Mouse (Mus musculus) lung, postnatal 10 days (tissue): Measurements from ENCODE around the gene Iqce.

ENCODE experiments used
- DNase-seq: peaks from one replicate; pipeline ENCODE4 v3.0.0; 2021

Iqce gene

GRCm38 (mm10) chr5:140702103-140702513 lies at the start of gene Iqce:
Iqce (minus strand) TSS chr5:140702378.
- DNase-seq: peak; percentile 97

- DNase-seq: peak; percentile 62
Observed at GRCm38 (mm10) chr5:140750925-140751324, 48.7 kb upstream of the Iqce start.

- DNase-seq: peak; percentile 87
Observed at GRCm38 (mm10) chr5:140749062-140749875, 47.1 kb upstream of the Iqce start.

GRCm38 (mm10) chr5:140748425-140748824 lies 46.2 kb upstream of the Iqce start:
- DNase-seq: no peak

- DNase-seq: no peak
Observed at GRCm38 (mm10) chr5:140743706-140744131, 41.5 kb upstream of the Iqce start.

- no peak for DNase-seq
Observed at GRCm38 (mm10) chr5:140741877-140742276, 39.7 kb upstream of the Iqce start.

- no peak for DNase-seq
Observed at GRCm38 (mm10) chr5:140741040-140741439, 38.9 kb upstream of the Iqce start.

GRCm38 (mm10) chr5:140739813-140740212 lies 37.6 kb upstream of the Iqce start:
- DNase-seq: no peak

- no peak for DNase-seq
Observed at GRCm38 (mm10) chr5:140736166-140736565, 34.0 kb upstream of the Iqce start.

- DNase-seq: peak; percentile 71
Observed at GRCm38 (mm10) chr5:140735297-140735696, 33.1 kb upstream of the Iqce start.

GRCm38 (mm10) chr5:140733336-140733735 lies 31.2 kb upstream of the Iqce start:
- DNase-seq: no peak

GRCm38 (mm10) chr5:140732195-140732594 lies 30.0 kb upstream of the Iqce start:
- DNase-seq: no peak

- no peak for DNase-seq
Observed at GRCm38 (mm10) chr5:140731040-140731797, 29.0 kb upstream of the Iqce start.

GRCm38 (mm10) chr5:140726946-140727740 lies 25.0 kb upstream of the Iqce start:
- DNase-seq: no peak

- DNase-seq: no peak
Observed at GRCm38 (mm10) chr5:140726062-140726839, 24.1 kb upstream of the Iqce start.

GRCm38 (mm10) chr5:140723822-140724221 lies 21.6 kb upstream of the Iqce start, which contains the start of gene Amz1:
Amz1 (plus strand) TSS chr5:140724127.
- DNase-seq: no peak

- no peak for DNase-seq
Observed at GRCm38 (mm10) chr5:140722121-140722520, 19.9 kb upstream of the Iqce start.

GRCm38 (mm10) chr5:140720773-140721172 lies 18.6 kb upstream of the Iqce start:
- no peak for DNase-seq

GRCm38 (mm10) chr5:140711040-140711439 lies 8.9 kb upstream of the Iqce start:
- no peak for DNase-seq

GRCm38 (mm10) chr5:140710315-140710714 lies 8.1 kb upstream of the Iqce start:
- no peak for DNase-seq

- DNase-seq: peak; percentile 30
Observed at GRCm38 (mm10) chr5:140705501-140706171, 3.5 kb upstream of the Iqce start.
